Mouse (Mus musculus): ENCODE data around the gene Jmjd4.

DNA sequence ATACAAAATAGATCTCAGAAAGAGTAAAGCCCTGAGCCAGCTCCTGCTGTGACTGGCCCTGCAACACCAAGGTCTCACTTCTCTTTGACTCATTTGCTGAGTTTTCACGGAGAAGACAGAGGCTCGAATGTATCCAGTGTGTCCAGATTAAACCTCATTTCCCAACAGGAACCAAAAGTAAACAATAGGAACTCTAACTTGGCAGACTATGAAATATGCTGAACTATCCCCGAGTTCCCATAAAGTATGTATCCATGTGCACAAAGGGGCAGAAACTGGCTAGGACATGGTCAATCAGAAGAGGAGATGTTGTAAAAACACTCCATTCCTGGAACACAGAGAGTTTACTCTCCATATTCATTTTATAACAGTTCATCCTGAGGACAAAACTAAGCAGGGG lies 17.6 kb upstream of the Jmjd4 start:
- no peak for TF ChIP-seq POLR2A (IDR thresholded peaks at IDR 0.05; ENCODE audit: insufficient read depth, low read depth, low read length)
- TF ChIP-seq CTCF (IDR thresholded peaks at IDR 0.05; ENCODE audit: insufficient read depth, low read depth, low read length) = no peak

Measured in olfactory bulb, adult 2 months (tissue).